Mouse (Mus musculus): ENCODE measurements around the gene Abca9.

DNA sequence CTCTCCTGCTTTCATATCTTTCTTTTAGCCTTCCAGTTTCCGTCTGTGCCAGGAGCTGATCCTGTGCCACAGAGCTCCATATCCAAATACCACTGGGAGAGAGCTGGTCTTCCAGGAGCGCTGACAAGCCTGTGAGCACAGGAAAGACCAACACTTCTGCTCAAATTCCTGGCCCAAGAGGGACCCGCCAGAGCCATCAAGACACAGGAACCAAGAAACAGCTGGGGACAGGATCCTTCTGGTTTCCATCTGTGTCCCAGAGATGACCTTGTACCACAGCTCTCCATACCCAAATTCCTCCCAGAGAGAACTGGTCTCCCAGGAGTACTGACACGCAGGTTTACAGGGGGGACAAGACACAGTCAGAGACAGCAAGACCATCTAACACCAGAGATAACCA, 69.1 kb downstream of the Abca9 start:
- TF ChIP-seq ZNF384 (IDR thresholded peaks at IDR 0.05; ENCODE audit: low read depth, low read length) (no peak), CTCF (IDR thresholded peaks at IDR 0.05 in 2 of 3, conservative IDR thresholded peaks at IDR 0.05 in 1 of 3; ENCODE audit: control insufficient read depth in 1 of 3, insufficient read depth in 1 of 3, low read depth in 2 of 3, low read length in 3 of 3, poor library complexity in 1 of 3, severe bottlenecking in 1 of 3) (no peak), ETS1 (IDR thresholded peaks at IDR 0.05; ENCODE audit: low read depth, low read length) (no peak), RCOR1 (IDR thresholded peaks at IDR 0.05; ENCODE audit: low read depth, low read length) (no peak), TCF12 (IDR thresholded peaks at IDR 0.05; ENCODE audit: low read depth, low read length) (no peak), MAFK (IDR thresholded peaks at IDR 0.05; ENCODE audit: borderline replicate concordance, low read depth, low read length) (no peak), GABPA (IDR thresholded peaks at IDR 0.05; ENCODE audit: low read depth, low read length) (no peak), NRF1 (IDR thresholded peaks at IDR 0.05; ENCODE audit: insufficient read depth, low read depth, low read length, poor library complexity, severe bottlenecking) (no peak)
